Mouse (Mus musculus) spleen, adult 2 months (tissue): ENCODE measurements around the gene Ceacam15.

ENCODE experiments used
- CTCF ChIP-seq: fragments of 200-500 bp; IDR thresholded peaks from 2 replicates; pipeline ENCODE4 v1.5.1; 2011; ENCODE audit warnings: mild to moderate bottlenecking, inconsistent platforms; ENCODE audit not compliant: insufficient read depth, insufficient read length, insufficient replicate concordance; ENCODE audit errors: extremely low read depth
- POLR2A ChIP-seq: fragments of 200-500 bp; IDR thresholded peaks from 2 replicates; pipeline ENCODE4 v1.6.1; 2011; ENCODE audit warnings: low read depth, low read length, inconsistent platforms

DNA sequence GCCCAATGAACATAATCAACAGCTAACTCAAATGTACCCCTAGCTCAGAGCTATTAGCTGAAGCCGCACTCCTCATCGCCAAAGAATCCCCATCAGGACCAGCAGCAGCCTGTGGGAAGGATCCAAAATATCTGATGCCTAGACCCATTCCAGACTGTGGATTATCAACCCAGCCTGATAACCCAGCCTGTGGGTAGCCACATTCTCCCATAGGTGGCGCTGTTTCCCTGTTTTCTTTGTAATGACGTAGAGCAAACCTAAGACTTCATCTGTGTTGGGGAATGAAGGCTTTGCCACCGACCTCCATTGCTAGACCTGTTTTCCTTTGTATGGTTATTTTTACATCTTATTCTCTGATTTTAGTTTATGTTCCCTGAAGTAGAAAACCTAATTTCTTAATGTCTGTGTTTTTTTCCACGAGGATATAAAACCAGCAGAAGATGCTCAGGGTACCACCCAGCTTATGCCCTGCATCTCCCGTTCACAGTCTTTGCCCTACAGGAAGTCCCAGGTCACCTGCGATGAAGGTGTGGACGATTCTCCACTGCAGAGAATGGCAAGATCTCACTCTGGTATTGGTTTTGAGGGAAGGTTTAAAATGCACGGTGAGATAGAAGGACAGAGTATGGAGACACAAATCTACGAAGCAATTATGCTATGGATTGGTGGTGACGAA, 47.3 kb downstream of the Ceacam15 start:
- TF ChIP-seq CTCF, result peak; percentile 45; the same call in 1 of the 2 replicates
- TF ChIP-seq POLR2A, result no peak
